Mouse (Mus musculus): ENCODE data around the gene Noxo1.

Noxo1 gene

GRCm38 (mm10) chr17:24745526-24746497, 49.8 kb downstream of the Noxo1 start:
- peak; percentile 90 for DNase-seq

GRCm38 (mm10) chr17:24746986-24747385, 51.0 kb downstream of the Noxo1 start:
- no peak for DNase-seq

Measured in lung, postnatal 14 days (tissue).